Mouse (Mus musculus) MEL (cell line): Measurements from ENCODE around the gene Sez6. TPM values are rescaled to one million over a fixed set of nuclear protein-coding genes. Genes with fewer than 3 reads are reported as not detected.

ENCODE experiments used
- DNase-seq: peaks from one replicate; pipeline ENCODE4 v3.0.0; 2011; ENCODE audit warnings: low read depth, low spot score
- H3K27ac ChIP-seq: 2 replicates; pipeline ENCODE4 v1.5.1; 2012; ENCODE audit warnings: low read depth, mild to moderate bottlenecking, control low read depth, low read length, moderate library complexity; ENCODE audit not compliant: control insufficient read depth
- H3K27me3 ChIP-seq, 2 experiments: fragments of 150-350 bp in 1 of 2; sonication (generic) in 1 of 2; 2 replicates each; pipeline ENCODE4 v1.6.1; 2012; ENCODE audit warnings: low read length in 2 of 2, mild to moderate bottlenecking in 2 of 2, improper control_type of control experiment in 1 of 2, moderate library complexity in 1 of 2; ENCODE audit not compliant: insufficient read depth in 2 of 2, control insufficient read depth in 1 of 2
- H3K36me3 ChIP-seq, 2 experiments: 2 replicates each; pipeline ENCODE4 v1.6.1; 2012 to 2014; ENCODE audit warnings: low read length in 2 of 2, improper control_type of control experiment in 1 of 2, inconsistent platforms in 1 of 2, mild to moderate bottlenecking in 1 of 2; ENCODE audit not compliant: insufficient read depth in 2 of 2, control insufficient read depth in 1 of 2
- H3K4me1 ChIP-seq, 2 experiments: fragments of 150-350 bp in 1 of 2; sonication (generic) in 1 of 2; 2 replicates each; pipeline ENCODE4 v1.6.1; 2012; ENCODE audit warnings: low read length in 2 of 2, improper control_type of control experiment in 1 of 2, mild to moderate bottlenecking in 1 of 2; ENCODE audit not compliant: insufficient read depth in 2 of 2, control insufficient read depth in 1 of 2
- H3K4me3 ChIP-seq, 2 experiments: fragments of 150-350 bp in 1 of 2; sonication (generic) in 1 of 2; 2 replicates each; pipeline ENCODE4 v1.5.1; 2012; ENCODE audit warnings: low read depth in 2 of 2, low read length in 2 of 2, mild to moderate bottlenecking in 2 of 2, moderate library complexity in 2 of 2, control low read depth in 1 of 2, improper control_type of control experiment in 1 of 2; ENCODE audit not compliant: control insufficient read depth in 1 of 2, insufficient read depth in 1 of 2
- H3K79me2 ChIP-seq: 2 replicates; pipeline ENCODE4 v1.6.1; 2012; ENCODE audit warnings: mild to moderate bottlenecking, low read length, moderate library complexity; ENCODE audit not compliant: control insufficient read depth, poor library complexity, insufficient read depth
- H3K9ac ChIP-seq: 2 replicates; pipeline ENCODE4 v1.6.1; 2012; ENCODE audit warnings: low read depth, mild to moderate bottlenecking, control low read depth, low read length, moderate library complexity; ENCODE audit not compliant: control insufficient read depth, poor library complexity, severe bottlenecking
- H3K9me3 ChIP-seq: fragments of 150-350 bp; sonication (generic); replicated peaks from 2 replicates; pipeline ENCODE4 v1.6.1; 2012; ENCODE audit warnings: mild to moderate bottlenecking, low read length, improper control_type of control experiment, moderate library complexity; ENCODE audit not compliant: insufficient read depth
- CHD1 ChIP-seq: IDR thresholded peaks from 2 replicates; pipeline ENCODE4 v1.6.1; 2012; ENCODE audit warnings: low read depth, mild to moderate bottlenecking, inconsistent platforms, low read length, improper control_type of control experiment
- CHD2 ChIP-seq: IDR thresholded peaks from 2 replicates; pipeline ENCODE4 v1.6.1; 2011; ENCODE audit warnings: low read length, improper control_type of control experiment
- CTCF ChIP-seq, 3 experiments: IDR thresholded peaks in 2 of 3; conservative IDR thresholded peaks in 1 of 3; 2 replicates each; pipeline ENCODE4 v1.5.1; 2011 to 2012; ENCODE audit warnings: low read length in 3 of 3, low read depth in 2 of 3, mild to moderate bottlenecking in 2 of 3, improper control_type of control experiment in 1 of 3, inconsistent platforms in 1 of 3, mixed read lengths in 1 of 3, moderate library complexity in 1 of 3; ENCODE audit not compliant: control insufficient read depth in 1 of 3, insufficient read depth in 1 of 3, poor library complexity in 1 of 3, severe bottlenecking in 1 of 3
- ELF1 ChIP-seq: IDR thresholded peaks from 2 replicates; pipeline ENCODE4 v1.6.1; 2014; ENCODE audit warnings: low read depth, mild to moderate bottlenecking, inconsistent platforms, low read length, improper control_type of control experiment, moderate library complexity
- ETS1 ChIP-seq: IDR thresholded peaks from 2 replicates; pipeline ENCODE4 v1.6.1; 2012; ENCODE audit warnings: low read depth, mild to moderate bottlenecking, inconsistent platforms, low read length, improper control_type of control experiment, moderate library complexity
- MAFK ChIP-seq: IDR thresholded peaks from 2 replicates; pipeline ENCODE4 v1.6.1; 2011; ENCODE audit warnings: low read depth, mild to moderate bottlenecking, low read length, improper control_type of control experiment, borderline replicate concordance
- MAZ ChIP-seq: IDR thresholded peaks from 2 replicates; pipeline ENCODE4 v1.6.1; 2012; ENCODE audit warnings: low read depth, mild to moderate bottlenecking, inconsistent platforms, low read length, improper control_type of control experiment
- MYC ChIP-seq: IDR thresholded peaks from 2 replicates; pipeline ENCODE4 v1.6.1; 2011; ENCODE audit warnings: low read depth, mild to moderate bottlenecking, low read length, improper control_type of control experiment, moderate library complexity
- NRF1 ChIP-seq: IDR thresholded peaks from 2 replicates; pipeline ENCODE4 v1.6.1; 2014; ENCODE audit warnings: low read depth, mild to moderate bottlenecking, inconsistent platforms, low read length, improper control_type of control experiment, moderate library complexity; ENCODE audit not compliant: poor library complexity, insufficient read depth, severe bottlenecking
- UBTF ChIP-seq: IDR thresholded peaks from 2 replicates; pipeline ENCODE4 v1.6.1; 2012; ENCODE audit warnings: low read depth, mild to moderate bottlenecking, inconsistent platforms, low read length, improper control_type of control experiment, moderate library complexity, borderline replicate concordance; ENCODE audit not compliant: insufficient read depth
- USF2 ChIP-seq, 2 experiments: IDR thresholded peaks; 2 replicates each; pipeline ENCODE4 v1.6.1; 2011 to 2012; ENCODE audit warnings: improper control_type of control experiment in 2 of 2, low read length in 2 of 2, borderline replicate concordance in 1 of 2, inconsistent platforms in 1 of 2, low read depth in 1 of 2, mild to moderate bottlenecking in 1 of 2; ENCODE audit not compliant: insufficient read depth in 1 of 2
- ZC3H11A ChIP-seq: IDR thresholded peaks from 2 replicates; pipeline ENCODE4 v1.6.1; 2012; ENCODE audit warnings: low read depth, mild to moderate bottlenecking, inconsistent platforms, low read length, improper control_type of control experiment
- ZKSCAN1 ChIP-seq: IDR thresholded peaks from 2 replicates; pipeline ENCODE4 v1.6.1; 2012; ENCODE audit warnings: low read depth, mild to moderate bottlenecking, inconsistent platforms, low read length, improper control_type of control experiment, moderate library complexity
- ZMIZ1 ChIP-seq: IDR thresholded peaks from 2 replicates; pipeline ENCODE4 v1.6.1; 2012; ENCODE audit warnings: low read depth, mild to moderate bottlenecking, inconsistent platforms, low read length, improper control_type of control experiment, moderate library complexity
- ZNF384 ChIP-seq: IDR thresholded peaks from 2 replicates; pipeline ENCODE4 v1.6.1; 2012; ENCODE audit warnings: low read depth, mild to moderate bottlenecking, inconsistent platforms, low read length, improper control_type of control experiment
- polyA plus RNA-seq, 2 experiments: library from polyadenylated mRNA; stranded (reverse) in 1 of 2; unstranded in 1 of 2; fragments of >175 nt in 1 of 2; fragments of >200 nt in 1 of 2; gene quantifications; 2 replicates each; pipeline versions ENCODE4 v1.2.1 to v1.2.4; 2012; ENCODE audit warnings: low replicate concordance in 2 of 2, low read depth in 1 of 2; ENCODE audit not compliant: insufficient read length in 2 of 2, insufficient read depth in 1 of 2, missing spikeins in 1 of 2
- total RNA-seq: library from RNA; depleted of rRNA; stranded (reverse); fragments of 300-350 nt; gene quantifications from 2 replicates; pipeline ENCODE4 v1.2.3, GENCODE M21; 2012

Sez6 gene
- total and polyA plus RNA-seq, 3 experiments = 0.04 TPM; not detected in 2

GRCm38 (mm10) chr11:77974325-77974724 is 43.7 kb downstream of the Sez6 start:
- Histone ChIP-seq H3K27ac (no peak overlapping the region), H3K79me2 (no peaks in the 10 kb centered on the region), H3K4me1 (peaks cover 2 to 7% of the 10 kb centered on the region in 2 experiments), H3K36me3 (no peaks in the 10 kb centered on the region), H3K9me3 (no peaks in the 10 kb centered on the region), H3K9ac (no peak overlapping the region), H3K4me3 (no peak overlapping the region), H3K27me3 (peaks cover 0 to 8% of the 10 kb centered on the region in 2 experiments; a peak in 2 of 4 replicates)
- no peak for DNase-seq
- TF ChIP-seq CHD2 (no peak), CTCF (IDR thresholded peaks at IDR 0.05 in 2 of 3, conservative IDR thresholded peaks at IDR 0.05 in 1 of 3; ENCODE audit: control insufficient read depth in 1 of 3, insufficient read depth in 1 of 3, low read depth in 2 of 3, low read length in 3 of 3, poor library complexity in 1 of 3, severe bottlenecking in 1 of 3) (no peak)

- H3K9me3 ChIP-seq = no peaks in the 10 kb centered on the region
- no peak overlapping the region for H3K4me3 ChIP-seq
- no peaks in the 10 kb centered on the region for H3K79me2 ChIP-seq
- H3K9ac ChIP-seq = no peak overlapping the region
- no peak for DNase-seq
- no peaks in the 10 kb centered on the region for H3K36me3 ChIP-seq
- peaks cover 0 to 8% of the 10 kb centered on the region in 2 experiments; a peak in 2 of 4 replicates for H3K27me3 ChIP-seq
- no peak overlapping the region for H3K27ac ChIP-seq
- TF ChIP-seq ETS1 = no peak
- TF ChIP-seq MAZ = no peak
- no peak for TF ChIP-seq MYC
- H3K4me1 ChIP-seq = peaks cover 2 to 13% of the 10 kb centered on the region in 2 experiments
These were observed 45.3 kb downstream of the Sez6 start for GRCm38 (mm10) chr11:77975873-77976272.

- Histone ChIP-seq H3K4me3 (no peak overlapping the region), H3K79me2 (peaks cover 8% of the 10 kb centered on the region), H3K9ac (no peak overlapping the region), H3K36me3 (no peaks in the 10 kb centered on the region), H3K4me1 (peaks cover 0 to 6% of the 10 kb centered on the region in 2 experiments; a peak in 2 of 4 replicates), H3K9me3 (no peaks in the 10 kb centered on the region), H3K27ac (no peak overlapping the region), H3K27me3 (peaks cover 0 to 8% of the 10 kb centered on the region in 2 experiments; a peak in 2 of 4 replicates)
- no peak for DNase-seq
- TF ChIP-seq NRF1 (no peak), ZNF384 (no peak), ZC3H11A (no peak), MAZ (no peak), UBTF (no peak), CHD1 (no peak), ELF1 (no peak), MAFK (no peak), USF2 (IDR thresholded peaks at IDR 0.05; ENCODE audit: borderline replicate concordance in 1 of 2, insufficient read depth in 1 of 2, low read depth in 1 of 2, low read length in 2 of 2) (no peak), ZKSCAN1 (no peak), CTCF (IDR thresholded peaks at IDR 0.05 in 2 of 3, conservative IDR thresholded peaks at IDR 0.05 in 1 of 3; ENCODE audit: control insufficient read depth in 1 of 3, insufficient read depth in 1 of 3, low read depth in 2 of 3, low read length in 3 of 3, poor library complexity in 1 of 3, severe bottlenecking in 1 of 3) (no peak), ZMIZ1 (no peak), CHD2 (no peak)
These were observed 47.6 kb downstream of the Sez6 start for GRCm38 (mm10) chr11:77978161-77978560.
